Mouse (Mus musculus): ENCODE results near the gene Gpr158. TPM values are rescaled to one million over a fixed set of nuclear protein-coding genes. Genes with fewer than 3 reads are reported as not detected.

Gene Gpr158
- 48.2 and 52.6 TPM in 2 replicates for polyA plus RNA-seq (2012; rRNA removed)

GRCm38 (mm10) chr2:21367345-21368111, at the start of gene Gpr158:
Gene Gpr158, plus strand, starts transcription at chr2:21367542.
- peak within 1 kb of the TSS; percentile 91 for H3K4me3 ChIP-seq (replicated peaks; ENCODE audit: insufficient read depth, low read depth, low read length)
- H3K27ac ChIP-seq (ENCODE audit: insufficient read depth, low read length), result peak within 1 kb of the TSS; percentile 82
- H3K27me3 ChIP-seq (ENCODE audit: control insufficient read depth, insufficient read depth, low read length), result no peaks in the 10 kb centered on the region
- DNase-seq, result peak; percentile 97 to 98
- whole genome bisulfite sequencing, result under 1% methylated on average over 43 of the region's 43 CpGs
- H3K4me1 ChIP-seq (ENCODE audit: control insufficient read depth, insufficient read depth, low read length), result no peaks in the 10 kb centered on the region
- TF ChIP-seq POLR2A (IDR thresholded peaks at IDR 0.05; ENCODE audit: borderline replicate concordance, insufficient read depth, low read length), result peak; percentile 64; the same call in 1 of the 2 replicates
- TF ChIP-seq CTCF (IDR thresholded peaks at IDR 0.05; ENCODE audit: borderline replicate concordance, insufficient read depth, low read depth, low read length), result no peak

- Histone ChIP-seq H3K4me3 (replicated peaks; ENCODE audit: insufficient read depth, low read depth, low read length) (no peak overlapping the region), H3K27ac (ENCODE audit: insufficient read depth, low read length) (peak overlapping the region; percentile 2; the same call in 1 of the 2 replicates), H3K4me1 (ENCODE audit: control insufficient read depth, insufficient read depth, low read length) (peaks cover 21% of the 10 kb centered on the region), H3K27me3 (ENCODE audit: control insufficient read depth, insufficient read depth, low read length) (no peaks in the 10 kb centered on the region)
- peak; percentile 11; the same call in 1 of the 2 replicates for TF ChIP-seq CTCF (IDR thresholded peaks at IDR 0.05; ENCODE audit: borderline replicate concordance, insufficient read depth, low read depth, low read length)
- TF ChIP-seq POLR2A (IDR thresholded peaks at IDR 0.05; ENCODE audit: borderline replicate concordance, insufficient read depth, low read length), result no peak
- whole genome bisulfite sequencing, result 4% methylated on average over 5 of the region's 5 CpGs
- DNase-seq, result peak; percentile 89 to 99
Measured at GRCm38 (mm10) chr2:21343821-21344220, 23.5 kb upstream of the Gpr158 start.

GRCm38 (mm10) chr2:21368351-21369170, 1.2 kb downstream of the Gpr158 start:
- Histone ChIP-seq H3K4me1 (ENCODE audit: control insufficient read depth, insufficient read depth, low read length) (no peaks in the 10 kb centered on the region), H3K27ac (ENCODE audit: insufficient read depth, low read length) (peak overlapping the region; percentile 81), H3K4me3 (replicated peaks; ENCODE audit: insufficient read depth, low read depth, low read length) (peak overlapping the region; percentile 91), H3K27me3 (ENCODE audit: control insufficient read depth, insufficient read depth, low read length) (no peaks in the 10 kb centered on the region)
- no peak; the same call in 1 of the 2 replicates for TF ChIP-seq CTCF (IDR thresholded peaks at IDR 0.05; ENCODE audit: borderline replicate concordance, insufficient read depth, low read depth, low read length)
- 0 out of 2 replicates have a peak, but pooled peaks have one; percentile 10 for TF ChIP-seq POLR2A (IDR thresholded peaks at IDR 0.05; ENCODE audit: borderline replicate concordance, insufficient read depth, low read length)
- peak; percentile 67 to 75 for DNase-seq
- 4% methylated on average over 44 of the region's 44 CpGs for WGBS

- peak overlapping the region; percentile 91 for H3K4me3 ChIP-seq (replicated peaks; ENCODE audit: insufficient read depth, low read depth, low read length)
- no peaks in the 10 kb centered on the region for H3K27me3 ChIP-seq (ENCODE audit: control insufficient read depth, insufficient read depth, low read length)
- peak in 1 of 2 experiments; percentile 48 for DNase-seq
- TF ChIP-seq CTCF (IDR thresholded peaks at IDR 0.05; ENCODE audit: borderline replicate concordance, insufficient read depth, low read depth, low read length), result no peak
- no peak for TF ChIP-seq POLR2A (IDR thresholded peaks at IDR 0.05; ENCODE audit: borderline replicate concordance, insufficient read depth, low read length)
- H3K4me1 ChIP-seq (ENCODE audit: control insufficient read depth, insufficient read depth, low read length), result no peaks in the 10 kb centered on the region; the same call in 1 of the 2 replicates
- 11% methylated on average over 6 of the region's 6 CpGs for WGBS
- peak overlapping the region; percentile 81 for H3K27ac ChIP-seq (ENCODE audit: insufficient read depth, low read length)
Measured at GRCm38 (mm10) chr2:21369171-21369485, 1.8 kb downstream of the Gpr158 start.

GRCm38 (mm10) chr2:21369556-21369955, 2.2 kb downstream of the Gpr158 start:
- 4% methylated on average over 2 of the region's 2 CpGs for WGBS
- Histone ChIP-seq H3K4me1 (ENCODE audit: control insufficient read depth, insufficient read depth, low read length) (no peaks in the 10 kb centered on the region; the same call in 1 of the 2 replicates), H3K27ac (ENCODE audit: insufficient read depth, low read length) (peak overlapping the region; percentile 81; the same call in 1 of the 2 replicates), H3K4me3 (replicated peaks; ENCODE audit: insufficient read depth, low read depth, low read length) (peak overlapping the region; percentile 91), H3K27me3 (ENCODE audit: control insufficient read depth, insufficient read depth, low read length) (no peaks in the 10 kb centered on the region)
- TF ChIP-seq POLR2A (IDR thresholded peaks at IDR 0.05; ENCODE audit: borderline replicate concordance, insufficient read depth, low read length), result no peak
- no peak for TF ChIP-seq CTCF (IDR thresholded peaks at IDR 0.05; ENCODE audit: borderline replicate concordance, insufficient read depth, low read depth, low read length)
- peak; percentile 76 to 89 for DNase-seq

GRCm38 (mm10) chr2:21379516-21379915, 12.2 kb downstream of the Gpr158 start:
- TF ChIP-seq CTCF (IDR thresholded peaks at IDR 0.05; ENCODE audit: borderline replicate concordance, insufficient read depth, low read depth, low read length) (no peak), POLR2A (IDR thresholded peaks at IDR 0.05; ENCODE audit: borderline replicate concordance, insufficient read depth, low read length) (no peak)
- H3K4me1 ChIP-seq (ENCODE audit: control insufficient read depth, insufficient read depth, low read length), result peaks cover 11% of the 10 kb centered on the region; the same call in 1 of the 2 replicates
- WGBS, result 53% methylated on average over 2 of the region's 2 CpGs
- no peak overlapping the region for H3K27ac ChIP-seq (ENCODE audit: insufficient read depth, low read length)
- no peak for DNase-seq
- H3K27me3 ChIP-seq (ENCODE audit: control insufficient read depth, insufficient read depth, low read length), result no peaks in the 10 kb centered on the region
- no peak overlapping the region for H3K4me3 ChIP-seq (replicated peaks; ENCODE audit: insufficient read depth, low read depth, low read length)

- no peak overlapping the region for H3K4me3 ChIP-seq (replicated peaks; ENCODE audit: insufficient read depth, low read depth, low read length)
- peaks cover 4% of the 10 kb centered on the region for H3K4me1 ChIP-seq (ENCODE audit: control insufficient read depth, insufficient read depth, low read length)
- H3K27me3 ChIP-seq (ENCODE audit: control insufficient read depth, insufficient read depth, low read length), result no peaks in the 10 kb centered on the region
- 16% methylated on average over 2 of the region's 2 CpGs for WGBS
- H3K27ac ChIP-seq (ENCODE audit: insufficient read depth, low read length), result no peak overlapping the region
- TF ChIP-seq CTCF (IDR thresholded peaks at IDR 0.05; ENCODE audit: borderline replicate concordance, insufficient read depth, low read depth, low read length), result no peak
- no peak for TF ChIP-seq POLR2A (IDR thresholded peaks at IDR 0.05; ENCODE audit: borderline replicate concordance, insufficient read depth, low read length)
- no peak for DNase-seq
Measured at GRCm38 (mm10) chr2:21392727-21393126, 25.4 kb downstream of the Gpr158 start.

All from cerebellum, adult 2 months (tissue).